Mouse (Mus musculus): ENCODE results near the gene Ifi211. TPM values are rescaled to one million over a fixed set of nuclear protein-coding genes. Genes with fewer than 3 reads are reported as not detected.
A peak's percentile ranks its signal among the peaks of the same experiment; 100 is the strongest.
"Not testable (repeated sequence)": the region's sequence is repeated elsewhere in the genome, so short reads cannot be mapped to it uniquely, and the experiment has no call there.

Gene Ifi211
- polyA plus RNA-seq, 1 experiment from 2014 or later, result 2.6 TPM

- H3K4me3 ChIP-seq (ENCODE audit: low read depth, low read length); H3K4me2 ChIP-seq (ENCODE audit: low read depth, low read length); H3K9me3 ChIP-seq (replicated peaks; ENCODE audit: control insufficient read depth, low read length); H3K36me3 ChIP-seq (ENCODE audit: control insufficient read depth, insufficient read depth); H3K4me1 ChIP-seq (ENCODE audit: control insufficient read depth, low read depth, low read length); H3K27ac ChIP-seq (ENCODE audit: low read length); H3K9ac ChIP-seq (ENCODE audit: low read depth, low read length); H3K27me3 ChIP-seq (ENCODE audit: control insufficient read depth, insufficient read depth, low read depth, low read length): not testable (repeated sequence)
- no CpG with 5 or more reads among the region's 2 CpGs for WGBS (ENCODE audit: insufficient replicate concordance)
- ATAC-seq (ENCODE audit: low read depth), result peak; percentile 39; the same call in 1 of the 2 replicates
Measured at GRCm38 (mm10) chr1:173887026-173887787, 25.6 kb downstream of the Ifi211 start.

GRCm38 (mm10) chr1:173880004-173880666 lies 32.7 kb downstream of the Ifi211 start:
- WGBS (ENCODE audit: insufficient replicate concordance), result 37% methylated on average over 3 of the region's 3 CpGs
- ATAC-seq (ENCODE audit: low read depth), result 0 out of 2 replicates have a peak, but pooled peaks have one; percentile 35
- not testable (repeated sequence) for H3K4me2 ChIP-seq (ENCODE audit: low read depth, low read length); H3K4me3 ChIP-seq (ENCODE audit: low read depth, low read length); H3K4me1 ChIP-seq (ENCODE audit: control insufficient read depth, low read depth, low read length); H3K36me3 ChIP-seq (ENCODE audit: control insufficient read depth, insufficient read depth); H3K9ac ChIP-seq (ENCODE audit: low read depth, low read length); H3K9me3 ChIP-seq (replicated peaks; ENCODE audit: control insufficient read depth, low read length); H3K27me3 ChIP-seq (ENCODE audit: control insufficient read depth, insufficient read depth, low read depth, low read length); H3K27ac ChIP-seq (ENCODE audit: low read length)

GRCm38 (mm10) chr1:173879225-173879987 lies 33.4 kb downstream of the Ifi211 start:
- H3K27ac ChIP-seq (ENCODE audit: low read length); H3K4me1 ChIP-seq (ENCODE audit: control insufficient read depth, low read depth, low read length); H3K36me3 ChIP-seq (ENCODE audit: control insufficient read depth, insufficient read depth); H3K9ac ChIP-seq (ENCODE audit: low read depth, low read length); ATAC-seq (ENCODE audit: low read depth); H3K9me3 ChIP-seq (replicated peaks; ENCODE audit: control insufficient read depth, low read length); H3K27me3 ChIP-seq (ENCODE audit: control insufficient read depth, insufficient read depth, low read depth, low read length); H3K4me3 ChIP-seq (ENCODE audit: low read depth, low read length); H3K4me2 ChIP-seq (ENCODE audit: low read depth, low read length): not testable (repeated sequence)
- 38% methylated on average over 5 of the region's 5 CpGs for WGBS (ENCODE audit: insufficient replicate concordance)

GRCm38 (mm10) chr1:173878264-173878663 lies 34.6 kb downstream of the Ifi211 start:
- 54% methylated on average over 6 of the region's 6 CpGs for WGBS (ENCODE audit: insufficient replicate concordance)
- H3K9me3 ChIP-seq (replicated peaks; ENCODE audit: control insufficient read depth, low read length); H3K27me3 ChIP-seq (ENCODE audit: control insufficient read depth, insufficient read depth, low read depth, low read length); ATAC-seq (ENCODE audit: low read depth); H3K36me3 ChIP-seq (ENCODE audit: control insufficient read depth, insufficient read depth); H3K4me3 ChIP-seq (ENCODE audit: low read depth, low read length); H3K4me1 ChIP-seq (ENCODE audit: control insufficient read depth, low read depth, low read length); H3K27ac ChIP-seq (ENCODE audit: low read length); H3K4me2 ChIP-seq (ENCODE audit: low read depth, low read length); H3K9ac ChIP-seq (ENCODE audit: low read depth, low read length): not testable (repeated sequence)

- ATAC-seq (ENCODE audit: low read depth); H3K27ac ChIP-seq (ENCODE audit: low read length); H3K27me3 ChIP-seq (ENCODE audit: control insufficient read depth, insufficient read depth, low read depth, low read length); H3K9ac ChIP-seq (ENCODE audit: low read depth, low read length); H3K4me3 ChIP-seq (ENCODE audit: low read depth, low read length); H3K4me2 ChIP-seq (ENCODE audit: low read depth, low read length); H3K36me3 ChIP-seq (ENCODE audit: control insufficient read depth, insufficient read depth); H3K9me3 ChIP-seq (replicated peaks; ENCODE audit: control insufficient read depth, low read length); H3K4me1 ChIP-seq (ENCODE audit: control insufficient read depth, low read depth, low read length): not testable (repeated sequence)
- WGBS (ENCODE audit: insufficient replicate concordance), result 52% methylated on average over 1 of the region's 1 CpGs
Measured at GRCm38 (mm10) chr1:173877125-173877524, 35.7 kb downstream of the Ifi211 start.

GRCm38 (mm10) chr1:173868586-173868985 lies 44.3 kb downstream of the Ifi211 start:
- not testable (repeated sequence) for H3K27me3 ChIP-seq (ENCODE audit: control insufficient read depth, insufficient read depth, low read depth, low read length); H3K4me1 ChIP-seq (ENCODE audit: control insufficient read depth, low read depth, low read length); H3K9me3 ChIP-seq (replicated peaks; ENCODE audit: control insufficient read depth, low read length); ATAC-seq (ENCODE audit: low read depth); H3K4me2 ChIP-seq (ENCODE audit: low read depth, low read length); H3K4me3 ChIP-seq (ENCODE audit: low read depth, low read length); H3K27ac ChIP-seq (ENCODE audit: low read length); H3K9ac ChIP-seq (ENCODE audit: low read depth, low read length); H3K36me3 ChIP-seq (ENCODE audit: control insufficient read depth, insufficient read depth)
- WGBS (ENCODE audit: insufficient replicate concordance), result 67% methylated on average over 1 of the region's 1 CpGs

GRCm38 (mm10) chr1:173866504-173866903 lies 46.3 kb downstream of the Ifi211 start:
- Histone ChIP-seq H3K4me3 (ENCODE audit: low read depth, low read length) (no peak overlapping the region), H3K4me2 (ENCODE audit: low read depth, low read length) (no peak overlapping the region), H3K9ac (ENCODE audit: low read depth, low read length) (no peak overlapping the region), H3K9me3 (replicated peaks; ENCODE audit: control insufficient read depth, low read length) (no peaks in the 10 kb centered on the region), H3K36me3 (ENCODE audit: control insufficient read depth, insufficient read depth) (no peaks in the 10 kb centered on the region), H3K27ac (ENCODE audit: low read length) (peak overlapping the region; percentile 37; the same call in 1 of the 2 replicates), H3K27me3 (ENCODE audit: control insufficient read depth, insufficient read depth, low read depth, low read length) (no peaks in the 10 kb centered on the region), H3K4me1 (ENCODE audit: control insufficient read depth, low read depth, low read length) (no peaks in the 10 kb centered on the region)
- ATAC-seq (ENCODE audit: low read depth), result peak; percentile 92
- 71% methylated on average over 12 of the region's 12 CpGs for WGBS (ENCODE audit: insufficient replicate concordance)

GRCm38 (mm10) chr1:173853711-173854110 lies 59.1 kb downstream of the Ifi211 start:
- not testable (repeated sequence) for H3K9me3 ChIP-seq (replicated peaks; ENCODE audit: control insufficient read depth, low read length); ATAC-seq (ENCODE audit: low read depth); H3K36me3 ChIP-seq (ENCODE audit: control insufficient read depth, insufficient read depth); H3K9ac ChIP-seq (ENCODE audit: low read depth, low read length); H3K27me3 ChIP-seq (ENCODE audit: control insufficient read depth, insufficient read depth, low read depth, low read length); H3K4me2 ChIP-seq (ENCODE audit: low read depth, low read length); H3K4me3 ChIP-seq (ENCODE audit: low read depth, low read length); H3K27ac ChIP-seq (ENCODE audit: low read length); H3K4me1 ChIP-seq (ENCODE audit: control insufficient read depth, low read depth, low read length)

- H3K4me1 ChIP-seq (ENCODE audit: control insufficient read depth, low read depth, low read length); H3K9ac ChIP-seq (ENCODE audit: low read depth, low read length); H3K9me3 ChIP-seq (replicated peaks; ENCODE audit: control insufficient read depth, low read length); H3K27ac ChIP-seq (ENCODE audit: low read length); ATAC-seq (ENCODE audit: low read depth); H3K4me2 ChIP-seq (ENCODE audit: low read depth, low read length); H3K4me3 ChIP-seq (ENCODE audit: low read depth, low read length); H3K36me3 ChIP-seq (ENCODE audit: control insufficient read depth, insufficient read depth); H3K27me3 ChIP-seq (ENCODE audit: control insufficient read depth, insufficient read depth, low read depth, low read length): not testable (repeated sequence)
- WGBS (ENCODE audit: insufficient replicate concordance), result 67% methylated on average over 4 of the region's 4 CpGs
Measured at GRCm38 (mm10) chr1:173852853-173853252, 60.0 kb downstream of the Ifi211 start.

Measured in liver, embryonic 16.5 days (tissue).